Mouse (Mus musculus): ENCODE data around the gene Gm20388.

Gm20388 gene

DNA sequence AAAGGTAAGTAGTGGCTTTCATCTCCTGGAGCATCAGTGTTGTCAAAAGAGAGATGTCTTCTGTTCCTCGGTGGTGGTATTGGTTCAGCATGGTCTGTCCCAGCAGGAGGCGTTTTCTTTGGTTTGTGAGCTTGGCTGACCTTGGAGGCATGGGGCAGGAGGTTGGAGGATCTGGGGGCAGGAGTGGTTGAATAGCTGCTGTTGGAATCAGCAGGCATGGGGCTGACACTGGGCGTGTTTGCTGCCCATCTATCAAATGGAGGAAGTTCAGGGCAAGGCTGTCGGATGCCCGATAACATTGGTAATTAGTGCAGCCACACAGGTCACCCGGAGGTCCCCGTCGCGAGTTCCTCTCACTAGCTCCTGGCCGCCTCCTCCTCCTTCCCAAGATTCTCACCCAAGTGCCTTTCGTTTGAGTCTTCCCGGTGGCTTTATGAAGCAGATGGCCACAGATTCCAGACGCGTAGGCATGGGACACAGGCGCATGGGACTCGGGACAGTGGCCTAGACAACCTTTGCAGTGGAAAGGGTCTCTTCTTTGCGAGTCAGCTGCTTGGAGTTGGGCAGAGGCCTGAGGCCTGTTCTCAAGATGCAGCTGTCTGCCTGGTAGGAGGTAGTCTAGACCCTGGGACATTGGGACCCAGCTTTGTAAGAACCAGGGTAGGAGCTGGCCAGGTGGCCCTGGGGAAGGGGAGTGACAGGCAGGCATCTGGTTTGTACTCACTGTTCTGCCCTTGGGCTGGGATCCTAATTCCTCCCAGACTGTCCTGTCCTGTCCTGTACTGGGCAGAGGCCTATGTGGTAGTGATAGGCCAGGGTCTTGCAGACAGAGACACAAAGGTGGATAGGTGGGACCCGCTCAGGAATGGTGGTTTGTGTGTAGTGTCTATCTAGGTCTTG, 320.3 kb downstream of the Gm20388 start:
- no peak for DNase-seq (ENCODE audit: low spot score)

DNA sequence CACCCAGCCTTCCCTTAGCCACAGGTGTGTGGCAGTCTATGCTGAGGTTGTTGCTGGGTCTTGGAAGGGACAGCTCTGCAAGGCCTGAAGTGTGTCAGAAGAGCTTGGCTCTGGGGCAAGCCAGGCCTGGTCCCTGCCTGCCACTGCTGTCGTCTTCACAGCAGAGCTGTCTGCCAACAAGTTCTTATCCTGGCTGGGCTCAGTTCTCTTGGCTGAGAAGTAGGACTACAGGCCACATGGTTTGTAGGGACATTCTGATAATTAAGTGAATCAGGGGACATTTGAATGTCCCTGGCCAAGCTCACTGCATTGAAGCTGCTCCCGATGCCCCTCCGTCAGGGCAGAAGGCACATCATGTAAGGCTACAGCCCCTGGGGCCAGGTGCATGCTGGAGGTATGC, 321.2 kb downstream of the Gm20388 start:
- no peak for DNase-seq (ENCODE audit: low spot score)

DNA sequence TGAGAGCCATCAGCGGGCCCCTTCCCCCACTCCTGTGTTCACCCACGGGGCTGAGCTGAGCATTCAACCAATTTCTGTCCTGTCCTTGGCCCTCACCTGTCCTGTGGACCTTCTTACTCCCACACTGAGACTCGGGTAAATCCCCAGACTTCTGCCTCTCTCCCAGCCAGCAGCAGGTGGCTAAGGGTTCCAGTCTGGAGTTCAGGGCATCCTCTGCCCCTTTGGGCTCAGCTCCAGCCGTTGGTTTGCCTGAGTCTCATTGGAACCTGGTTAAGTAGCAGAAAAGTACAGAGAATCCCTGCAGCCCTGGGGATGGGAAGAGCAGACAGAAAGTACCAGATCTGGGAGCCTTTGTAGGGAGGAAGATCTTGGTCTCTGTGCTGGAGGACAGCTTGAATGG, 321.8 kb downstream of the Gm20388 start:
- DNase-seq (ENCODE audit: low spot score), result no peak

DNA sequence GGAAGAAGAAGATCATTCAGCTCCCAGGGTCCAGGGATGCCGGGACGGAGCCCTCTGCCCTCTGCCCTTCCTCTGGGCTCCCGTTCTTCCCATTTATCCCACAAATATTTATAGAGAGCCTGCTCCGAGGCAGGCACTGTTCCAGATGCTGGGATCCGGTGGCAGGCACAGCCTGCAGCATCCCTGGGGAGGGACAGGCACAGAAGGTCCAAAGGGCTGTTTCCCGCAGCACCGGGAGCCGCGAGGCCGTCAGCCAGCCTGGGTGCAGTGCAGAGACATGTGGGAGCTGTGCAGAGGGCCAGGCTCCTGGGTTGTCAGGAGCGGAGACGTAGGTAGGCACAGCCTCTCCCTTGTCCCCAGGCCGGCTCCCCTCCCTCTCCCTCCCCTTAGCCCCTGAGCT, 322.3 kb downstream of the Gm20388 start:
- DNase-seq (ENCODE audit: low spot score), result no peak

DNA sequence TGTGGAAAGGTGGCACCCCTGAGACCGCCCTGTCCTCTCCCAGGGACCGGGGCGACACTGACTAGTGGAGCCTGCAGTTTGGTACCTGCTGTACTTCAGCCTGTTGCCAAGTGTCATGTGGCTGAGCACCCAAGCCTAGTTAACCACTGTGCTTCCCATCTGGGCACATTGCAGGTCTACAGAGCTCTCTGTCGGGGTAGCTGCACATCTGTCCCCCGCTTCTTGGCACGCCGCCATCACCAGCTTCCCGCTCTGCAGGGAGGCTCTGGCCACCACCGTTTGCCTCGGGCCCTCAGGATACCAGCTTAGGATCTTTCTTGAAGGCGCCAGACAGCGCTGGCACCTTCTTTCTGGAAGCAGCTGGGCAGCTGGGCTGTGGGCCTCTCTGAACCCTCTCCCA, 323.8 kb downstream of the Gm20388 start:
- no peak for DNase-seq (ENCODE audit: low spot score)

DNA sequence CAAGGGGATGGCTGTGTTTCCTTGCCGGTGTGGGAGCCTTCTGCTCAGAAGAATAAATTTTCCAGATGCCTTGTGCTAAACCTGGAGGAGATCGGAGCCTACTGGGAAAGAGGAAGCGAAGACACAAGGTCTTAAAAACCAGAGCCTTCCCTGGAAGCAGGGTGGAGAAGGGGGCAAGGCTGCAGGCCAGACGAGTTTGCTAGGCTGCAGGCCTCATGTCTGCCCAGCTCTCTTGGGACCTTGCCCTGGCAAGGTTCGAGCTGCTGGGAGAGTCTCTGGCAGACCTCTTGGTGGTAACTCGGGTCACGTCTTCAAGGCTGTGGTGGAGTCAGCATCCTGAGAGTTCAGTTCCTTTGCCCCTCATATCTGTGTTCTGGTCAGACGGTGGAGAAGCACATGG, 324.2 kb downstream of the Gm20388 start:
- no peak for DNase-seq (ENCODE audit: low spot score)

DNA sequence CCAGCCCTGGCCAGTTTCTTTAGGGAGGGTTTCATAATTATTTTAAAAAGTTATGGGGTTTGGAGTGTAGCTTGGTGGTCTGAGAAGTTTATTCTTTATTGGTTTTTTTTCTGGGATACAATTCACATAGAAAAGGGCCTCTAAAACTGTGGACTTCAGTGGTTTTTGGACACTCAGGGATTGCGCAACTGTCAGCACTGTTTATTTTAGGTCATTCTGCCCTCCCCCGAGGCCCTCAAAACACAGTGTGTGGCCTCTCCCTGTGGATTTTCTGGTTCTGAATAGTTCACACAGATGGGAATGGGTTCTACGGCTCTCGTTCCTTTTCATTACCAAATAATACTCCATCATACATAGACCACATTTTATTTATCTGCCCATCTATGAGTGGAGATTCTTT, 332.6 kb downstream of the Gm20388 start:
- no peak for DNase-seq (ENCODE audit: low spot score)

DNA sequence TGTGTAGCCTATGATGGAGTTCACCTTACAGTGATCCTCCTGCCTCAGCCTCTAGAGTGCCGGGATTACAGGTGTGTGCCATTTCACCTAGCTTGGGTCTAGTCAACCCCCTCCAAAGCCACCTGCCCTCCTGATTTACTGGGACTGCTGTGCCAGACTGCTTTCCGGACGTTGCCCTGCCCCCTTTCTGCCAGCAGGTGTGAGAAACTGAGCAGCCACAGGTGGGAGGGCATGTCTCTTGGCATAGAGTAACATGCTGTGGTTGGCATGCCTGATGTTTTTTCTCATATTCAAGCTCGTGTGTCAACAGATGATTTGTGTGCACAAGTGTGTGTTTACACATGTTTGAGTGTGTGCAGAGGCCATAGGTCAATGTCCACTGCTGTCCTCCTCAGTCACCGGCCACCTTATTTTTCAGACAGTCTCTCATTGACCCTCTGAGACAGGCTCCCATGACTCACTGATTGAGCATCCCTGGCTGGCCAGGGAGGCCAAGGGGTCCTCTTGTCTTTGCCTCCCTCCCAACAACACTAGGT, 333.3 kb downstream of the Gm20388 start:
- no peak for DNase-seq (ENCODE audit: low spot score)

DNA sequence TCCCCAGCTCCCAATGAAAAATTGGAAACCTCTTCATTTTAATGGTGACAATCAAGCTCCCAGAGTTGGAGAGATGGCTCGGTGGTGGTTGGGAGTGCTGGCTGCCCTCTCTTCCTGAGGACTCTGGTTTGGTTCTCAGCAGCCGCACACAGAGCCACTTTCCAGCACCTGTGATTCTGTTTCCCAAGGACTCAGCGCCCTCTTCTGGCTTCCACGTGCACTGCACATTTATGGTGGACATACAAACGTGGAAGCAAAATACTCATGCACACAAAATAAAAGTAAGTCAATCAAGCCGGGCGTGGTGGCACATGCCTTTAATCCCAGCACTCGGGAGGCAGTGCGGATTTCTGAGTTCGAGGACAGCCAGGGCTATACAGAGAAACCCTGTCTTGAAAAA, 333.9 kb downstream of the Gm20388 start:
- DNase-seq (ENCODE audit: low spot score), result no peak

DNA sequence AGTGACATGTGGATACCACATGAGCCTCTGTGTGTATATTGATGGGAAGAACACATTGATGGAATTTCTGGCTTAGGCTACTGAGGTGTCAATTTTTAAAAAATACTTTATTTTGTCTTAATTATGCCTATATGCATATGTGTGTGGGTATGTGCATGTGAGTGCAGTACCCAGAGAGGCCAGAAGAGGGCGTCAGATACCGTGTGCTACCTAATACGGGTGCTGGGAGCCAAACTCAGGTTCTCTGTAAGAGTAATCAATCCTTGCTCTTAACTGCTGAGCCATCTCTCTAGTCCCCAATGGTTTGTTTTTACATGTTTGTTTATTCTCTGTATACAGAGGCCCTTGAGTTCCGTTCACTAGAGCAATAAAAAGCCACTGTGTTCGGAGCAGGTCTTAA, 337.0 kb downstream of the Gm20388 start:
- DNase-seq (ENCODE audit: low spot score), result no peak

DNA sequence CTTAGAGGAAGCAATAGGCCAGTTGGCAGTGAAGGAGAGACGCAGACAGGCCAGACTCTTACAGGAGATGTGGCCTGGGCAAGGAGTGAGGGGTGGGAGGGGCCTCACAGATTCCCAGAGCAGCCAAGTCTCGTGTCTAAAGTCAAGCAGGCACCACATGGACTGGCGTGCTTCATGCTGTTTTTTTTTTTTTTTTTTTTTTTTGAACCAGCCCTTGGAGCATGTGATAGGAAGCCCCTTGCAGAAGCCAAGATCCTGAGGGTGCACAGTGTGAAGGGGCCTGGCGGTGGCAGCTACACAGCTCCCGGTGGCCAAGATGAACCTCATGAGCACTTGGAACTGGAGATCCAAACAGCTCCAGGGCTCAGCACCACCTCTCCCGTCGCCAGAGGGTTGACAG, 337.4 kb downstream of the Gm20388 start:
- no peak for DNase-seq (ENCODE audit: low spot score)

DNA sequence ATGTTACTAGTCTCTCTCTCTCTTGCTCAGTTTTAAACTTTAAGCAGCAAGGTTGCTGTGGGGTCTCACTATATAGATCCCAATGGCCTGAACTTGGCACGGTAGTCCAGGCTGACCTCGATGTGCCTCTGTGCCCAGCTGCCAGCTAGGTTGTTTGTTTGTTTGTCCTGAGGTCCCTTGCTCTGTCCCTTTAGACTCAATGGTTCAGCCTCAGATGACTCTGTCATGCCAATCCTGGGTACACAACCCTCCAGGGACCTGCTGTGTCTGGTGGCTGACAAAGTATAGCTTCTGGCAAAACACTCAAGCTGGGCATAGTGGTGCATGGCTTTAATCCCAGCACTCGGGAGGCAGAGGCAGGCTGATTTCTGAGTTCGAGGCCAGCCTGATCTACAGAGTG, 337.8 kb downstream of the Gm20388 start:
- no peak for DNase-seq (ENCODE audit: low spot score)

DNA sequence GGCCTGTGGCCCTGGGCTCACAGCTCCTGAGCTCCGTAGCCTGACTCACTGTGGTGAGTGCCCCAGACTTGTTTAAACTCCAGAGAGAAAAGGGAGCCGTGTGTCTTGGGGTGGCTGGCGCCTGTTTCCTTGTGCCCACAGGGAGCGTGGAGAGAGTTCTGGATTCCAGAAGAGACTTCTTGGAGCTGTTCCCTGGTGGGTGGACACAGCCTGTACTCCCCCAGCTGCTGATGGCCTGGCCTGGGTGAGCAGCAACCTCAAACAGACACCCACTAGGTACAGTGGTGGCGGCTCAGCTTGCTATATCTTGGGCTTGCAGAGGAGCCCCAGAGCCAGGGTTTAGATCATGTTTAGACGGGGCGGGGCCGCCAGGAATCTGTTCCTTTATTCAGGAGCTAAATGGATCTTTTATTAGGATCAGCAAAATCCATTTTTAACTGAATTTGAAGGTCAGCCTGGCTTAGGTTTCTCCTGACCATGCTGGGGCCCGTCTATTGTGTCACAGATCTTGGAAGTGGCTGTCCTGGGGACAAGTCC, 339.2 kb downstream of the Gm20388 start:
- no peak for DNase-seq (ENCODE audit: low spot score)

DNA sequence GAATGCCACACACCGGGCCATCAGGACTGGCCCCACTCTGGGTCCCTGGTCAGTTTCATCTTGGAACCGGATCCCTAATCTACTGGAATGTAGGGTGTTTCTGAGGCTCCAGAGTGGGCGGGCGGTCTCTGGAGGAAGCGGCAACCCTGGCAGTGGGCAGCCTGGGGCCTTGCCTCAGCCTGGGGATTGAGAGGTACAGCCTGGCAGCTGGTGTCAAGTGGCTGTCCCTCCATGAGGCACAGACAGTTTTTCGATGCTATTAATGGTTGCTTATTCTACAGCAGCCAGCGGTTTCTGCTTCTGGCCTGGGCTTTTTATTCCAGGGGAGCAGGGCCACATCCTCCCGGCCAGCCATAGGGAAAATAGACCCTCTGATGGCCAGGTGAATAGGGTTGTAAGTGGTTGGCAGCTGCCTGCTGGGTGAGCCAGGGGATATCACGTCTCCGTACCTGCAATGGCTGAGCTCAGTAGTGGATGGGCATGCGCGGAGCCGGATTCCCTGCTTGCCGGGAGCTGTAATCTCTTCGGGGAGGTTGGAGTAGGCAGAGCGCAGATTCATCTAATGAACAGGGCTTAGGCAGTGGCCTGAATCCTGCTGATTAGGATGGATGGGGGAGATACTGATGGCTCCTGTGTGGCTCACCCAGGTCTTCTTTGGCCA, 340.2 kb downstream of the Gm20388 start:
- DNase-seq (ENCODE audit: low spot score), result no peak

DNA sequence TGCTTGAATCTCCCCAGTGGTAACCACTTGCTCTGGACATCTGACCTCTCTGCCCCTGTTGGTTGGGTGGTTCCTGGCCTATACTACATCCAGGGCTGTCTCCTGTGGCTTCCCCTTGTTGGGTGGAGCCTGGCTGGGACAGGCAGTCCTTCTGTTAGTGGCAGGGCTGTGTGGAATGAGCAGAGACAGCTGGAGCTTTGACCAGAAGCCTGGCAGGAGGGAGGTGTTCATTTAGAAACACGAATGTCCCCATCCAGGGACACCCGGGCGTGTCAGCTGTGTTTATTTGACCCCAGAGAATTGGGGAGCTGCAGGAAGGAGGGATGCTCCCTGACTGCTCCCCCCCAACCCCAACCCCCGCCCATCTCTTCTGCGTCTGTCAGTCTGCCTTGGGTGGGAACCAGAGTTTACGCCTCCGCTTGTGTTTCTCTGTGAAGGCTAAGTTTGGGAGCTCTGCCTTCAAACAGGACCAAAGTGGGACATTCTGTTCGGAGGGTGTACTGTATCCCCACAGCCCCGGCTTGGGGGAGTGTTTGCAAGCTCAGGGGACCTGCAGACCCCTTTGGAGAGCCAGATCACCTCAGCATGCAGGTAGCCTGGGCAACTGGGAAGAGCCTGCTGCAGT, 340.9 kb downstream of the Gm20388 start:
- no peak for DNase-seq (ENCODE audit: low spot score)

DNA sequence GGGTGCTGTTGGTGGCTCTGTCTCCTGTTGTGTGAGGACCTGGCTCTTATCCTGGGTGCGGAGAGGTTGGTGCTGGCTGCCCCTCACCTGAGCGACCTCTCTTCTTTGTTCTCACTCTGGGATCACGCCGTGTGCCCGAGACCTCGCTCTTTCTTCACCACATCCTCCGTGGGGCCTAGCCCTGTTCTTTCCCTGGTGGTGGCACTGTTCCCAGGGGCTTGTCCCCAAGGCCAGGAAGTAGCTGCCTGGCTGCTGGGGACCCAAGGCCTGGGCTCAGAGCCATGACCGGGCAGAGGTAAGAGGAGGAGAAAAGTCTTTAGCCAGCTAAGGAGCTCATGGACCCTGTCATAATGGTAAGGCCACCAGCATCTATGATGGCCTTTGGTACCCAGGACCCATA, 343.0 kb downstream of the Gm20388 start:
- no peak for DNase-seq (ENCODE audit: low spot score)

DNA sequence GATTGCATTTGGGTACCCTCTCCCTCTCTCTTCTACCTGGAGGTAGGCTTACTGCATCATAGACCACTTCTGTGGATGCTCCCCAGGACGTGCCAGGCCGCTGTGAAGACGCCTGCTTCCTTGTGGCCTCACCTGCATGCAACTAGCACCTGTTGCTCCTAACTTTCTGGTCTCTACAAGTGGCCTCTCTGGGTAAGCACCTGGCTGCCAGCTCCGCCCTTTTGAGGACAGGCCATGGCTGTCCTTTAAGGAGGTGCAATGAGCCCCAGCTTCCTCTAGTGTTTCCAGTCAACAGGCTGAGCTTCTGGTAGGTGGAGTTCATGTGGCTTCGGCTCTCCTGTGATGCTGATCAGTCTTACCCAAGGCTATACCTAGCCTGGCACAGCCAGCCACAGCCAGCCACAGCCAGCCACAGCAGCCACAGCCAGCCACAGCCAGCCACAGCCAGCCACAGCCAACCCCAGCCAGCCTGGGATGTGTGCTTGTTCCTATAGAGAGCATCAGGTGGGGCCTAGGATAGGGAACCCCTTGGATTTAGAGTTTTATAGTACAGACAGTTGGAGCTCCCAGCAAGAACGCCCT, 344.9 kb downstream of the Gm20388 start:
- no peak for DNase-seq (ENCODE audit: low spot score)

DNA sequence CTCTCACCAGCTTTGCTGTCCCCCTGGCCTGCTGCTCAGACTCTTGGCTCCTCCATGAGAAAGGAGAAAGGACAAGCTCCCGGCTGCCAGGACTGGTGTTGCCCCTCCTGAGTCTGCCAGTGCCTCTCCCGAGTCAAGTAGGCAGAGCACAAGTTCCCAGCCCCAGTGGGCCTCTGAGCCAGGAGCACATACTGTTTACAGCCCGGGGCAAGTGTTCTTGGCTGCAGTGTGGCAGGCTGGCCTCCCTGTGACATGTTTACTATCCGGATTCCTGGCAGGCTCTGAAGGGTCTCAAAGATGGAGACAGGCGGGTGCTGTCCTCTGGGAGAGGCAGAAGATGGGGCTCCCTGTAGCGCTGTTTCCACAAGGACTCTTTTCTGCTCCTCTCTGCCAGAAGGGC, 346.3 kb downstream of the Gm20388 start:
- DNase-seq (ENCODE audit: low spot score), result no peak

DNA sequence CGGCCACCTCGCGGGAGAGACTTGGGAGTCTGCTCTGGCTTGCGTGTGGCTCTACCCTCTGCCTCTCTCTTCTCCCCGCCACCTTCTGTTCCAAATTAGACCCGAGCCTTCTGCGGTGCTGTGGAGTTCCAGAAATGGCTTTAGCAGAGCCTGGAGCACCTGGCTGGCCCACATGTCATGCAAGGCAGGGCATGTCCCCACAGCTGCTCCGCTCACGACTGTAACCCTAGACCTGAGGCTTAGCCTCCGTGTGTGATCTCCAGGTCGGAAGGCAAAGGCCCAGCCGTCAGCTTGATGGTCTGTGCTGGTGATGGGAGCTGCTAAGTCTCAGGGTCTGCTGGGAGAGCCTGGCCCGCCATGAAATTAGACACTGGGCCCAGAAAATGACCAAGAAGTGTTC, 348.6 kb downstream of the Gm20388 start:
- DNase-seq (ENCODE audit: low spot score), result no peak

DNA sequence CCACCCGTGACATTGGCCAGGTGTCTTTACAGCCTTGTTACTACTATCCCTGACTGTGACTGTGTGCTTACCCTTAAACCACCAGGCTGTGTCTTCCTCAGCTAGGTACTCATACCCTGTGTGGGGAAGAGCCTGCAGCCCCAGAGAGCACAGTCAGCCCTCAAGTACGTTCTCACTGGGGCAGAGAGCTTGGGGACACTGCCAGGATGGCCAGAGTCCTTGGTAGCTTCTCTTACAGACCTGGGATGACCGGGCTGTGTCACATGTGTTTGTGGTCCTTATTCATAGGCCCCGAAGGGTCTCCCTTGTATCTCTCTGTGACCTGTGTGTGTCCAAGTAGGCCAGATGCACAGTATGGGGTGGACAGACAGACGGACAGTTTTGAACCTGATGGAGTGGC, 350.0 kb downstream of the Gm20388 start:
- DNase-seq (ENCODE audit: low spot score), result no peak

DNA sequence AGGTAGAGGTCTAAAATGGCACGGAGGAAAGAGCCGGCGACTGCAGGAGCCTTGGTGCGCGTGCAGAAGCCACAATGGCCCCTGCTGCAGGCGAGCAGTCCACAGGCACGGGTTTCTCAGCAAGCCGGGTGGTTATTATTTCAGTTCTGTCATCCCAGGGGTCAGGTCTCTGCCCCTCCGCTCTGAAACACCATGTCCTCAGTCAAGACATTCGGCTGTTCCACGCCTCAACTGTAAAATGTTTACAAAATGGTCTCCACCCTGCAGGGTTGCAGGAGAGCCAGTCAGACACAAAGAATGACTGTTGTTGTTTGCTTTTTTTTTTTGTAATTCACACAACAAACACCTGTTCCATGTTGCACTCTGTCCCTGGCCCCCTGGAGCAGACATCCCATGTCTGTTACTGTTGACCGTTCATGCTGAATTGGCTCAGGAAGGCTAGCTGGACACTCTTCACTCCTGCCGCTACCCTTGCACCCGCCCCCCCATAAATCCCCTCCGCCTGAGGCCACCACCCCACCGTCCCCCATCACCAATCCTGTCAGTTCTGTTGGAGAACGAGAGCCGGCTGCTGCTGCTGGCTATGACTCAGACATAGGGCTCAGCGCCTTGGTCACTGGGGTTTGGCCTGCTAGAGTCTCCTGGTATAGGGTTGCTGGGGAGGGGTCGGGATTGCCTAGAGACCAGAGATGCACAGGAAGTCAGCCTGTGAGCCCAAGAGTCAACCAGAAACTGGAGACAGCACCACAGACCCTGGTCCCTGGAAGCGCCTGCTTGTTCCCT, 350.9 kb downstream of the Gm20388 start:
- no peak for DNase-seq (ENCODE audit: low spot score)

DNA sequence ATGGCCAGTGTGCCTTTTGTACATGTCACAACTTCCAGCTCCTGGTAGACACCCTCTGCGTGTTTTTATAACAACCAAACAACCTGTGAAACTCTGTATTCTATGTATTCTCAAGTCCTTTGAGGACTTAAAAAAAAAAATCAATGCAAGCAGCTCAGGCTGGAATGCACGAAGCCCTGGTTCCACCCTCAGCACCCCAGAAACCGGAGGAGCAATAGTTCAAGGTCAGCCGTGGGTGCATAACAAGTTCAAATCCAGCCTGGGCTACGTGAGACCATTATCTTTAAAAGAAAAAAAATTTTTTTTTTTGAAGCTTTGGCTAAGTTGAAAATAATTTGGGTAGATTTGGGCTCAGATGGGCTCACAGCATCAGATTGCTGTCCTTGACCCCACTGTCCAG, 353.2 kb downstream of the Gm20388 start:
- no peak for DNase-seq (ENCODE audit: low spot score)

Data from T-cell, adult 2 months (primary cell).